In the genomic region with DNA sequence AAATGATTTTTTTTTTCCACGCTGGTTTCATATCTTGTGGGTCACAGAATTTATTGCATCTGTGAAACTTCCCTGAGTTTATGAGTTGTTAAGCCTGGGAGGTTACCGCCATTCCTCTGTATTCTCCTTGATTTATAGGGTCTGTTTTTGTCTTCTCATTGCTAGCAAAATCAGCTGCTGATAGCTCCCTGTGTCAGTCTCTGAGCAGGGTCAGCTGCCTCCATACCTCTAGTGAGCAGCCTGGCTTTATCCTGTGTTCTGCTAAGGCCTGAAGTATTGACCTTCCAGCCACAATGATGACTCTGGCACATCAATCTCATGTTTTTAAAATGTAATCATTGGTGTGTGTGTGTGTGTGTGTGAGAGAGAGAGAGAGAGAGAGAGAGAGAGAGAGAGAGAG, we compare ENCODE assay signal across 24 mouse cellular contexts.
DNase-seq lines count a peak whose midpoint lies in the region; ATAC-seq lines count a peak whose summit lies in the region.
"Had no signal": no experiment of that assay in that cellular context is flagged by ENCODE, and none has a peak within 500 bp of the region (broad histone marks: within the 10 kb centered on the region; RNA-seq: fewer than 3 reads in every experiment).

No protein-coding gene starts in this region.

- no peak overlapping the region for H3K4me2 ChIP-seq in kidney, embryonic 15.5 days
- H3K4me2 ChIP-seq: heart, embryonic 12.5 days; heart, embryonic 15.5 days; hindbrain, embryonic 13.5 days had no signal

- no peak for ATAC-seq in kidney, embryonic 15.5 days (replicated peaks; ENCODE audit: low FRiP score)
- ATAC-seq in erythroid progenitor cell, adult 5-6 weeks (replicated peaks; ENCODE audit: low FRiP score, poor library complexity, severe bottlenecking), result no peak
- ATAC-seq: CD4-positive, CD25-positive, alpha-beta regulatory T cell, adult 4 months; forebrain, embryonic 14.5 days; forebrain, postnatal 0 days; hindbrain, embryonic 16.5 days had no signal

- H3K36me3 ChIP-seq in kidney, embryonic 15.5 days, result no peaks in the 10 kb centered on the region
- H3K36me3 ChIP-seq: heart, embryonic 12.5 days; heart, embryonic 15.5 days; hindbrain, embryonic 10.5 days; hindbrain, embryonic 13.5 days had no signal

- no peak for DNase-seq in kidney, adult 18-20 months
- DNase-seq in kidney, postnatal 10 days, result peak; percentile 28
- peak; percentile 45 to 54 for DNase-seq in kidney, postnatal 4 days
- no peak for DNase-seq in heart, adult 18-20 months
- DNase-seq: adrenal gland, adult 2 months; adrenal gland, postnatal 14 days; cerebellum, adult 11 months; cerebellum, adult 8-10 months; cerebellum, postnatal 14 days; forebrain, postnatal 0 days; gastrocnemius, adult 2 months; gastrocnemius, postnatal 14 days; heart, adult 11 months; heart, postnatal 10 days; heart, postnatal 36 days had no signal

- H3K27me3 ChIP-seq in kidney, embryonic 15.5 days, result no peaks in the 10 kb centered on the region
- H3K27me3 ChIP-seq: heart, embryonic 12.5 days; heart, embryonic 15.5 days; hindbrain, embryonic 13.5 days had no signal

- no peaks in the 10 kb centered on the region for H3K9me3 ChIP-seq in kidney, embryonic 15.5 days (replicated peaks)
- H3K9me3 ChIP-seq: heart, embryonic 12.5 days; heart, embryonic 15.5 days; hindbrain, embryonic 10.5 days; hindbrain, embryonic 13.5 days had no signal

- H3K9ac ChIP-seq in kidney, embryonic 15.5 days, result no peak overlapping the region
- H3K9ac ChIP-seq: forebrain, postnatal 0 days; heart, embryonic 12.5 days; heart, embryonic 15.5 days; hindbrain, embryonic 13.5 days had no signal

- WGBS in kidney, embryonic 15.5 days, result 25% methylated on average over 2 of the region's 2 CpGs

- 0 out of 2 replicates have a peak overlapping the region, but pooled peaks have one; percentile 60 for H3K27ac ChIP-seq in kidney, embryonic 15.5 days
- H3K27ac ChIP-seq: gastrocnemius, adult 2 months; heart, embryonic 15.5 days; hindbrain, embryonic 10.5 days; hindbrain, embryonic 13.5 days had no signal

- H3K4me1 ChIP-seq in kidney, embryonic 15.5 days, result peaks cover 29% of the 10 kb centered on the region
- H3K4me1 ChIP-seq: hindbrain, embryonic 10.5 days had no signal

- no peak overlapping the region for H3K4me3 ChIP-seq in kidney, embryonic 15.5 days (replicated peaks)
- H3K4me3 ChIP-seq: gastrocnemius, adult 2 months; heart, embryonic 12.5 days; heart, embryonic 15.5 days; hindbrain, embryonic 10.5 days; hindbrain, embryonic 13.5 days had no signal

Comparison
In these comparisons a context has a peak if more than half of its experiments do, and no peak if none do; other contexts are left out.
1. DNase-seq: peak in kidney, postnatal 10 days (single experiment) and kidney, postnatal 4 days (2 of 2); none in kidney, adult 18-20 months (single experiment) and heart, adult 18-20 months (0 of 2).